Mouse (Mus musculus): ENCODE data around the gene Slc9a3r1. TPM values are rescaled to one million over a fixed set of nuclear protein-coding genes. Genes with fewer than 3 reads are reported as not detected.

Slc9a3r1 gene
- total and polyA plus RNA-seq, 2 experiments from 2014 or later = 48.5 to 73.9 TPM

- Histone ChIP-seq H3K27ac (ENCODE audit: low read depth, low read length) (no peak overlapping the region), H3K9me3 (ENCODE audit: low read length) (no peaks in the 10 kb centered on the region), H3K36me3 (ENCODE audit: insufficient read depth) (peaks cover 38% of the 10 kb centered on the region), H3K4me1 (ENCODE audit: insufficient read depth) (no peaks in the 10 kb centered on the region), H3K4me3 (ENCODE audit: low read depth, low read length) (no peak overlapping the region), H3K9ac (no peak overlapping the region), H3K4me2 (ENCODE audit: low read depth) (no peak overlapping the region), H3K27me3 (ENCODE audit: insufficient read depth, low read length) (no peaks in the 10 kb centered on the region)
- DNase-seq = peak; percentile 90
- 15% methylated on average over 12 of the region's 12 CpGs for WGBS
- TF ChIP-seq CTCF (IDR thresholded peaks at IDR 0.05; ENCODE audit: low read depth) = peak; percentile 98
- peak; percentile 94 for ATAC-seq
These were observed 39.2 kb downstream of the Slc9a3r1 start for GRCm38 (mm10) chr11:115202316-115202715.

GRCm38 (mm10) chr11:115202756-115203155 is 39.6 kb downstream of the Slc9a3r1 start:
- Histone ChIP-seq H3K4me2 (ENCODE audit: low read depth) (no peak overlapping the region), H3K4me1 (ENCODE audit: insufficient read depth) (no peaks in the 10 kb centered on the region), H3K27ac (ENCODE audit: low read depth, low read length) (no peak overlapping the region), H3K9me3 (ENCODE audit: low read length) (no peaks in the 10 kb centered on the region), H3K36me3 (ENCODE audit: insufficient read depth) (peaks cover 38% of the 10 kb centered on the region), H3K9ac (no peak overlapping the region), H3K27me3 (ENCODE audit: insufficient read depth, low read length) (no peaks in the 10 kb centered on the region), H3K4me3 (ENCODE audit: low read depth, low read length) (no peak overlapping the region)
- WGBS = 95% methylated on average over 9 of the region's 9 CpGs
- ATAC-seq (no peak; the same call in 1 of the 2 replicates), DNase-seq (no peak)
- TF ChIP-seq CTCF (IDR thresholded peaks at IDR 0.05; ENCODE audit: low read depth) = no peak

GRCm38 (mm10) chr11:115208126-115208525 is 45.0 kb downstream of the Slc9a3r1 start:
- H3K27me3 ChIP-seq (ENCODE audit: insufficient read depth, low read length) = no peaks in the 10 kb centered on the region
- DNase-seq = no peak
- no peaks in the 10 kb centered on the region for H3K9me3 ChIP-seq (ENCODE audit: low read length)
- no peak overlapping the region for H3K9ac ChIP-seq
- no peak for TF ChIP-seq CTCF (IDR thresholded peaks at IDR 0.05; ENCODE audit: low read depth)
- no peak overlapping the region for H3K27ac ChIP-seq (ENCODE audit: low read depth, low read length)
- H3K36me3 ChIP-seq (ENCODE audit: insufficient read depth) = peaks cover 35% of the 10 kb centered on the region
- H3K4me3 ChIP-seq (ENCODE audit: low read depth, low read length) = no peak overlapping the region
- WGBS = 67% methylated on average over 12 of the region's 12 CpGs
- H3K4me1 ChIP-seq (ENCODE audit: insufficient read depth) = no peaks in the 10 kb centered on the region
- no peak for ATAC-seq
- no peak overlapping the region for H3K4me2 ChIP-seq (ENCODE audit: low read depth)

DNA sequence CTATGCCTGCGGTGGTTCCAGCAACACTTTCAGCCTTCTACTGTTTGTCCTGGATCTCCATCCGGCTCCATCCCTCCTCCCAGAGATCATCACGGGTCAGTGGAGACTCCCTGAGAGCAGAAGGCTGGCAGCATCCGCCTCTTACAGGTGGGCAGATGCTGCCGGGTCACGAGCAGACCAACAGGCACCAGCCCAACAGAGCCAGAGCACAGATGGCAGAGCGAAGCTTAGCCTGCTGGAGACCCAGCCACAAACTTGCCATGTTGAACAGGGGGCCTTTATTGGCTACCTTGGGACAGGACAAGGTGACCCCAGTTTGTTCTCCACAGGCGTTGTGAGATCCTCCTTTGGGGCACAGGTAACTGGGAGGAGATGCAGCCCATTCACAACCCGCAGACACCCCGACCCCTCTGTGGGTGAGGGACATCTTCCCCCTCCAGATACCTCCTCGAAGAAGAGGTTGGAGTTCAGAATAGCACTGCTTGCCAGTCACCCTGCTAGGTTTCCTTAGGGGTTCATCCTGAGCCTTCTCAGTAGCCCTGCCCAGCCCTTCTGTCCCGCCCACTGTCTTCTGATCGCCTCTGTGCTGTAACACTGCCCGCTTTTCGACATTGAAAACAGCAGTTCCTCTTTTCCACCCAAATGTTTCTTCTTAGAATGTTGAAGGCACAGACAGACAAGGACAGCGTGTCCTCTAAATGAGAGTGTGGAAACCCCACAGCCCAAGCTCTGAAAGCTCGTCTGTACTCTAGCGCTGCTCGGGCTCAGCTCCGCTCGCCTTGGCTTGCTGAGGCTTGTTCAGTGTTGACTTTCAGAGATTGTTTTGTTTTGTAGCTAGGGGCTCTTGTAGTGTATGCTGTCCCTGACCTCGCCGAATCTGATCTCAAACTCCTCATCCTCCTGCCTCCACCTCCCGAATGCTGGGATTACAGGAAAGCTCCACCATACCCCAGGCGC is 45.9 kb downstream of the Slc9a3r1 start:
- DNase-seq (no peak), ATAC-seq (no peak)
- Histone ChIP-seq H3K4me2 (ENCODE audit: low read depth) (no peak overlapping the region), H3K9ac (no peak overlapping the region), H3K9me3 (ENCODE audit: low read length) (no peaks in the 10 kb centered on the region), H3K36me3 (ENCODE audit: insufficient read depth) (peaks cover 35% of the 10 kb centered on the region), H3K4me3 (ENCODE audit: low read depth, low read length) (no peak overlapping the region), H3K4me1 (ENCODE audit: insufficient read depth) (no peaks in the 10 kb centered on the region), H3K27ac (ENCODE audit: low read depth, low read length) (no peak overlapping the region), H3K27me3 (ENCODE audit: insufficient read depth, low read length) (no peaks in the 10 kb centered on the region)
- TF ChIP-seq CTCF (IDR thresholded peaks at IDR 0.05; ENCODE audit: low read depth) = no peak
- WGBS = 79% methylated on average over 25 of the region's 25 CpGs

DNA sequence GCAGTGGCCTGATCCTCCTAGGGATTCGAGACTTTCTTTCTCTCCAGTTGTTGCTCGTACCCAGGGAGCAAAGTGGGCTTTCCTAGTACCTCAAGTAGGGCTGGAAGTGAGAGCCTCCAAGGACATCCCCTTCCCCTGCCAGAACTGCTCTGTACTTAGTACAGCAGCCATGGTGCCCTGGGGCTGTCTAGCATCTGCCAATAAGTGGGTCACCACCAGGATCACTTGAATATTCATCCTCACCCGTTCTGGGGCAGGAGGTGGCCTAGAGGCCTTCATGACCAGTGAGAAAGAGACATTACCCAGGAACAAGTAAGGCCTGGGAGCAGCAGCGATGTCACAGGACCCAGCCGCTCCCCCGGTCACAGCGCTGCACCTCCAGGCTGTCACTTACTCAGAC is 46.8 kb downstream of the Slc9a3r1 start:
- 77% methylated on average over 7 of the region's 7 CpGs for WGBS
- no peak for ATAC-seq

GRCm38 (mm10) chr11:115212116-115212515 is 49.0 kb downstream of the Slc9a3r1 start:
- ATAC-seq (peak; percentile 42; the same call in 1 of the 2 replicates), DNase-seq (no peak)
- Histone ChIP-seq H3K36me3 (ENCODE audit: insufficient read depth) (peaks cover 17% of the 10 kb centered on the region; the same call in 1 of the 2 replicates), H3K27ac (ENCODE audit: low read depth, low read length) (no peak overlapping the region), H3K9ac (no peak overlapping the region), H3K4me1 (ENCODE audit: insufficient read depth) (no peaks in the 10 kb centered on the region), H3K4me3 (ENCODE audit: low read depth, low read length) (no peak overlapping the region), H3K9me3 (ENCODE audit: low read length) (no peaks in the 10 kb centered on the region), H3K27me3 (ENCODE audit: insufficient read depth, low read length) (no peaks in the 10 kb centered on the region), H3K4me2 (ENCODE audit: low read depth) (no peak overlapping the region)
- no peak for TF ChIP-seq CTCF (IDR thresholded peaks at IDR 0.05; ENCODE audit: low read depth)
- 55% methylated on average over 13 of the region's 13 CpGs for WGBS

More for the DNA sequence above, 46.8 kb downstream of the Slc9a3r1 start:
- no peaks in the 10 kb centered on the region for H3K9me3 ChIP-seq (ENCODE audit: low read length)
- no peaks in the 10 kb centered on the region for H3K4me1 ChIP-seq (ENCODE audit: insufficient read depth)
- peaks cover 30% of the 10 kb centered on the region for H3K36me3 ChIP-seq (ENCODE audit: insufficient read depth)
- no peak overlapping the region for H3K27ac ChIP-seq (ENCODE audit: low read depth, low read length)
- no peak overlapping the region for H3K4me2 ChIP-seq (ENCODE audit: low read depth)
- no peak for DNase-seq
- no peak overlapping the region for H3K9ac ChIP-seq
- no peak overlapping the region for H3K4me3 ChIP-seq (ENCODE audit: low read depth, low read length)
- no peak for TF ChIP-seq CTCF (IDR thresholded peaks at IDR 0.05; ENCODE audit: low read depth)
- no peaks in the 10 kb centered on the region for H3K27me3 ChIP-seq (ENCODE audit: insufficient read depth, low read length)

DNA sequence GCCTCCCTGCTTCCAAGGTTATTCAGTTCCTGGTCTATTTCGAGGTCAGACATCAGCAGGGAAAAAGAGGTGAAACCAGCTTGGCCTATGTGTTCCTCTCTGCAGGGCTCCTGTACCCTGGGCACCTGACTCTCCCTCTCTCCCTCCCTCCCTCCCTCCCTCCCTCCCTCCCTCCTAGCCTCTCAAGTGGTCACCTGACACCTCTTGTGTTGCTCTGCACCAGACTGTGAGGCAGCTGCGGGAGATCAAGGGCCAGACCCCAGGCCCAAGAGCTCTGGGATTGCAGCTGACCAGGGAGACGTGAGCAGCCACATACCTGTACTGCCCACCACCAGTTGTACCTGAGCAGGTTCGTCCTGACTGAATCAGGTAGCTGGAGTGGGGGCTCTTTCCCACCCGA is 52.0 kb downstream of the Slc9a3r1 start:
- H3K9ac ChIP-seq = no peak overlapping the region
- no peaks in the 10 kb centered on the region for H3K4me1 ChIP-seq (ENCODE audit: insufficient read depth)
- DNase-seq = no peak
- H3K36me3 ChIP-seq (ENCODE audit: insufficient read depth) = peaks cover 6% of the 10 kb centered on the region; the same call in 1 of the 2 replicates
- no peak overlapping the region for H3K4me2 ChIP-seq (ENCODE audit: low read depth)
- ATAC-seq = no peak
- WGBS = 35% methylated on average over 5 of the region's 5 CpGs
- no peak for TF ChIP-seq CTCF (IDR thresholded peaks at IDR 0.05; ENCODE audit: low read depth)
- H3K27me3 ChIP-seq (ENCODE audit: insufficient read depth, low read length) = no peaks in the 10 kb centered on the region
- no peak overlapping the region for H3K27ac ChIP-seq (ENCODE audit: low read depth, low read length)
- no peak overlapping the region for H3K4me3 ChIP-seq (ENCODE audit: low read depth, low read length)
- H3K9me3 ChIP-seq (ENCODE audit: low read length) = no peaks in the 10 kb centered on the region

All from forebrain, postnatal 0 days (tissue).